Mouse (Mus musculus) embryonic facial prominence, embryonic 11.5 days (tissue): ENCODE data around the gene Srrm2. TPM values are rescaled to one million over a fixed set of nuclear protein-coding genes. Genes with fewer than 3 reads are reported as not detected.

Experiments
- ATAC-seq: fragments of 200-750 bp; cut with Nextera tagmentation; replicated peaks from 2 replicates; pipeline ENCODE4 v1.8.0; 2017; ENCODE audit warnings: low read depth; ENCODE audit not compliant: insufficient number of reproducible peaks, low FRiP score, low TSS enrichment
- DNase-seq: peaks from one replicate; pipeline ENCODE4 v3.0.0-alpha.2; 2015; ENCODE audit warnings: low spot score
- H3K27ac ChIP-seq: fragments of 300-500 bp; sonication (generic); replicated peaks from 2 replicates; pipeline ENCODE4 v1.5.1; 2014; ENCODE audit warnings: mild to moderate bottlenecking, low read depth, low read length, control low read depth
- H3K27me3 ChIP-seq: fragments of 300-500 bp; sonication (generic); 2 replicates; pipeline ENCODE4 v1.6.1; 2014; ENCODE audit warnings: mild to moderate bottlenecking, low read length, moderate library complexity, mixed read lengths; ENCODE audit not compliant: control insufficient read depth, insufficient read depth
- H3K36me3 ChIP-seq: fragments of 300-500 bp; sonication (generic); replicated peaks from 2 replicates; pipeline ENCODE4 v1.6.1; 2014; ENCODE audit warnings: low read depth, mild to moderate bottlenecking, low read length, moderate library complexity, mixed read lengths; ENCODE audit not compliant: control insufficient read depth, insufficient read depth
- H3K4me1 ChIP-seq: fragments of 300-500 bp; sonication (generic); 2 replicates; pipeline ENCODE4 v1.6.1; 2014; ENCODE audit warnings: low read length, mixed read lengths; ENCODE audit not compliant: control insufficient read depth, insufficient read depth
- H3K4me2 ChIP-seq: fragments of 300-500 bp; sonication (generic); 2 replicates; pipeline ENCODE4 v1.6.1; 2014; ENCODE audit warnings: low read depth, mild to moderate bottlenecking, control low read depth, low read length, moderate library complexity
- H3K4me3 ChIP-seq: fragments of 300-500 bp; sonication (generic); 2 replicates; pipeline ENCODE4 v1.5.1; 2014; ENCODE audit warnings: low read depth, low read length, control low read depth
- H3K9ac ChIP-seq: fragments of 300-500 bp; sonication (generic); replicated peaks from 2 replicates; pipeline ENCODE4 v1.6.1; 2014; ENCODE audit warnings: mild to moderate bottlenecking, control low read depth, low read length
- H3K9me3 ChIP-seq: fragments of 300-500 bp; sonication (generic); replicated peaks from 2 replicates; pipeline ENCODE4 v1.6.1; 2016; ENCODE audit warnings: mild to moderate bottlenecking, low read length, inconsistent platforms, mixed read lengths; ENCODE audit not compliant: control insufficient read depth
- WGBS: fragments of 180-500 bp; shearing (Covaris S2); extraction: QIAGEN DNeasy Blood & Tissue Kit; methylation state at CpG from one replicate; pipeline ENCODE4 v1.1.7; 2014; 5-methylcytosine and 5-hydroxymethylcytosine counted together
- microRNA-seq: library from miRNA; unstranded; fragments of <30 nt; microRNA quantifications from one replicate; pipeline ENCODE4, GENCODE M21; 2016; ENCODE audit warnings: borderline number of aligned reads
- polyA plus RNA-seq: library from polyadenylated mRNA; unstranded; fragments of >200 nt; fragmentation: Nextera tagmentation; extraction: Ambion mirVana; gene quantifications from 2 replicates; pipeline ENCODE4 v1.2.1, GENCODE M21; 2014

The Srrm2 gene
- polyA plus RNA-seq, 1 experiment from 2014 or later: 346 TPM

- Histone ChIP-seq H3K4me2 (no peak overlapping the region), H3K36me3 (no peaks in the 10 kb centered on the region), H3K4me3 (no peak overlapping the region), H3K9ac (no peak overlapping the region), H3K4me1 (no peaks in the 10 kb centered on the region; the same call in 1 of the 2 replicates), H3K27ac (no peak overlapping the region), H3K27me3 (no peaks in the 10 kb centered on the region), H3K9me3 (no peaks in the 10 kb centered on the region)
- DNase-seq (no peak), ATAC-seq (no peak)
- 85% methylated on average over 10 of the region's 10 CpGs for WGBS
Measured at GRCm38 (mm10) chr17:23854229-23854765, 64.0 kb downstream of the Srrm2 start.

GRCm38 (mm10) chr17:23857193-23857592 lies 66.9 kb downstream of the Srrm2 start:
- ATAC-seq (no peak), DNase-seq (no peak)
- Histone ChIP-seq H3K9me3 (no peaks in the 10 kb centered on the region), H3K4me3 (no peak overlapping the region), H3K27me3 (no peaks in the 10 kb centered on the region), H3K4me2 (no peak overlapping the region), H3K27ac (no peak overlapping the region), H3K9ac (no peak overlapping the region), H3K4me1 (no peaks in the 10 kb centered on the region; the same call in 1 of the 2 replicates), H3K36me3 (no peaks in the 10 kb centered on the region)
- 80% methylated on average over 6 of the region's 6 CpGs for WGBS

- H3K27me3 ChIP-seq: no peaks in the 10 kb centered on the region
- H3K27ac ChIP-seq: no peak overlapping the region
- H3K36me3 ChIP-seq: no peaks in the 10 kb centered on the region
- no peak overlapping the region for H3K4me3 ChIP-seq
- H3K4me1 ChIP-seq: no peaks in the 10 kb centered on the region; the same call in 1 of the 2 replicates
- H3K4me2 ChIP-seq: no peak overlapping the region
- H3K9ac ChIP-seq: no peak overlapping the region
- ATAC-seq: no peak
- H3K9me3 ChIP-seq: no peaks in the 10 kb centered on the region
- DNase-seq: no peak
- WGBS: 67% methylated on average over 2 of the region's 2 CpGs
Measured at GRCm38 (mm10) chr17:23857913-23858312, 67.6 kb downstream of the Srrm2 start.

GRCm38 (mm10) chr17:23862926-23863325 lies 72.6 kb downstream of the Srrm2 start:
- ATAC-seq (no peak), DNase-seq (no peak)
- H3K9me3 ChIP-seq: no peaks in the 10 kb centered on the region
- H3K4me2 ChIP-seq: no peak overlapping the region
- no peaks in the 10 kb centered on the region for H3K4me1 ChIP-seq
- no peak overlapping the region for H3K27ac ChIP-seq
- H3K27me3 ChIP-seq: no peaks in the 10 kb centered on the region
- no peak overlapping the region for H3K4me3 ChIP-seq
- no peaks in the 10 kb centered on the region for H3K36me3 ChIP-seq
- H3K9ac ChIP-seq: no peak overlapping the region
- WGBS: 92% methylated on average over 4 of the region's 4 CpGs

GRCm38 (mm10) chr17:23867756-23868155 lies 77.4 kb downstream of the Srrm2 start, which contains the start of gene Prss21:
Gene Prss21, plus strand, starts transcription at chr17:23868056.
- no peak within 1 kb of the TSS for H3K4me2 ChIP-seq
- no peak within 1 kb of the TSS for H3K27ac ChIP-seq
- 85% methylated on average over 15 of the region's 15 CpGs for WGBS
- no peaks in the 10 kb centered on the region for H3K4me1 ChIP-seq
- no peak for ATAC-seq
- no peaks in the 10 kb centered on the region for H3K36me3 ChIP-seq
- no peak within 1 kb of the TSS for H3K4me3 ChIP-seq
- DNase-seq: no peak
- H3K27me3 ChIP-seq: no peaks in the 10 kb centered on the region
- no peak within 1 kb of the TSS for H3K9ac ChIP-seq
- no peaks in the 10 kb centered on the region for H3K9me3 ChIP-seq

- no peaks in the 10 kb centered on the region for H3K36me3 ChIP-seq
- DNase-seq: no peak
- 90% methylated on average over 11 of the region's 11 CpGs for WGBS
- H3K4me1 ChIP-seq: no peaks in the 10 kb centered on the region
- no peaks in the 10 kb centered on the region for H3K27me3 ChIP-seq
- no peak overlapping the region for H3K9ac ChIP-seq
- H3K27ac ChIP-seq: no peak overlapping the region
- no peaks in the 10 kb centered on the region for H3K9me3 ChIP-seq
- no peak overlapping the region for H3K4me3 ChIP-seq
- ATAC-seq: no peak
- no peak overlapping the region for H3K4me2 ChIP-seq
Measured at GRCm38 (mm10) chr17:23868513-23868912, 78.2 kb downstream of the Srrm2 start.

Small RNAs within 50 kb of the gene (microRNA-seq; reads per million reads assigned to microRNA genes)
- gene Mir5125: 4.7 reads per million, percentile 2 among the genes with 10 or more reads in this experiment

Other genes starting within 250 kb of the Srrm2 start
- 18.2 and 19.6 TPM in 2 replicates for gene Zfp213, start 226.3 kb upstream of the Srrm2 start, polyA plus RNA-seq
- gene Zfp13, start 191.0 kb upstream of the Srrm2 start, polyA plus RNA-seq: 17.1 and 19.0 TPM in 2 replicates
- gene Zscan10, start 189.7 kb upstream of the Srrm2 start, polyA plus RNA-seq: 0.28 and 0.59 TPM in 2 replicates
- gene Mmp25, start 145.3 kb upstream of the Srrm2 start, polyA plus RNA-seq: 0.17 and 0.46 TPM in 2 replicates
- gene Bicdl2, start 130.0 kb upstream of the Srrm2 start, polyA plus RNA-seq: 0.84 and 1.0 TPM in 2 replicates
- 47.9 and 50.5 TPM in 2 replicates for gene Hcfc1r1, start 116.9 kb upstream of the Srrm2 start, polyA plus RNA-seq
- 49.3 and 55.6 TPM in 2 replicates for gene Thoc6, start 116.7 kb upstream of the Srrm2 start, polyA plus RNA-seq
- 5.8 and 6.8 TPM in 2 replicates for gene Tnfrsf12a, start 113.1 kb upstream of the Srrm2 start, polyA plus RNA-seq
- 48.9 and 54.7 TPM in 2 replicates for gene Cldn6, start 111.3 kb upstream of the Srrm2 start, polyA plus RNA-seq
- gene Cldn9, start 106.5 kb upstream of the Srrm2 start, polyA plus RNA-seq: 8.7 and 15.5 TPM in 2 replicates
- 0.20 and 0.22 TPM in 2 replicates for gene 1520401A03Rik, start 67.7 kb upstream of the Srrm2 start, polyA plus RNA-seq
- 29.5 and 37.3 TPM in 2 replicates for gene Pkmyt1, start 64.2 kb upstream of the Srrm2 start, polyA plus RNA-seq
- gene Paqr4, start 49.7 kb upstream of the Srrm2 start, polyA plus RNA-seq: 11.8 and 12.1 TPM in 2 replicates
- 8.1 and 11.7 TPM in 2 replicates for gene Kremen2, start 44.7 kb upstream of the Srrm2 start, polyA plus RNA-seq
- gene Flywch1, start 18.9 kb upstream of the Srrm2 start, polyA plus RNA-seq: 88.3 and 103 TPM in 2 replicates
- 35.4 and 45.5 TPM in 2 replicates for gene Flywch2, start 4.5 kb upstream of the Srrm2 start, polyA plus RNA-seq
- gene Elob, start 38.6 kb downstream of the Srrm2 start, polyA plus RNA-seq: 1,057 and 1,139 TPM in 2 replicates
- 0.29 TPM in 1 of 2 replicates, not detected in the other for gene Prss33, start 45.5 kb downstream of the Srrm2 start, polyA plus RNA-seq
- not detected in 2 replicates for gene Prss32, start 53.3 kb downstream of the Srrm2 start, polyA plus RNA-seq
- 1.8 and 2.1 TPM in 2 replicates for gene Prss41, start 53.6 kb downstream of the Srrm2 start, polyA plus RNA-seq
- not detected in 2 replicates for gene Prss21, start 77.5 kb downstream of the Srrm2 start, polyA plus RNA-seq
- gene Dcpp1, start 90.3 kb downstream of the Srrm2 start, polyA plus RNA-seq: not detected in 2 replicates
- gene Dcpp2, start 90.3 kb downstream of the Srrm2 start, polyA plus RNA-seq: not detected in 2 replicates
- not detected in 2 replicates for gene Dcpp3, start 126.9 kb downstream of the Srrm2 start, polyA plus RNA-seq
- not detected in 2 replicates for gene Sbp, start 151.1 kb downstream of the Srrm2 start, polyA plus RNA-seq
- gene Sbpl, start 164.7 kb downstream of the Srrm2 start, polyA plus RNA-seq: not detected in 2 replicates
- not detected in 2 replicates for gene Prss30, start 190.0 kb downstream of the Srrm2 start, polyA plus RNA-seq
- gene Prss22, start 207.6 kb downstream of the Srrm2 start, polyA plus RNA-seq: 0.94 and 1.7 TPM in 2 replicates
- gene Prss27, start 247.6 kb downstream of the Srrm2 start, polyA plus RNA-seq: 0.17 TPM in 1 of 2 replicates, not detected in the other